Mouse (Mus musculus): ENCODE data around the gene Olfr1006. TPM values are rescaled to one million over a fixed set of nuclear protein-coding genes. Genes with fewer than 3 reads are reported as not detected.
"Not testable (repeated sequence)": the region's sequence is repeated elsewhere in the genome, so short reads cannot be mapped to it uniquely, and the experiment has no call there.

Olfr1006 gene
- polyA plus RNA-seq (2014; fragmentation: Nextera tagmentation; extraction: Ambion mirVana), result not detected in 2 replicates

DNA sequence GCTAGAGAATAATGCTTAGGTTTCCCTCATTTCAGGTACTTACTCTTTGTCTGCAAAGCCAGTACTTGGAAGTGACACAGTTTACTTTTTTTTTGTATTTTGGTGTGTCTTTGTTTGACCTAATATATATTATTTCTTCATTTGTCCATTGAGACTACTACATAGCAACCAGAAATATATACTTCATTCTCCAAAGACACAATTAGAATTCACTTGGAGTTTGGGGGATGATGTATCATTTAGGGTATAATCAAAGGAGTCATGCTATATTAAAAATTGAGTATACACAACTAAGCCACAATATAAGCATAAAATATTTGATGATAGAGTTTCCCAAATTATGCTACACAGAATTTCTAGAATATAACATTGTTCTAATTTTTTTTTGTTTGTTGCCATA, at the start of gene Olfr1006:
Gene Olfr1006 (minus strand): TSS at position 101 of the 400 bp plus-strand sequence.
- ATAC-seq (ENCODE audit: low read depth), result no peak
- no peak within 1 kb of the TSS for H3K4me3 ChIP-seq (ENCODE audit: low read depth, low read length)
- no peaks in the 10 kb centered on the region for H3K36me3 ChIP-seq (ENCODE audit: control insufficient read depth, insufficient read depth, low read length)
- H3K27ac ChIP-seq (ENCODE audit: low read depth, low read length), result no peak within 1 kb of the TSS
- H3K4me1 ChIP-seq (ENCODE audit: control insufficient read depth, insufficient read depth, low read length), result no peaks in the 10 kb centered on the region
- no peaks in the 10 kb centered on the region for H3K9me3 ChIP-seq (ENCODE audit: control insufficient read depth, low read length)
- no peak within 1 kb of the TSS for H3K4me2 ChIP-seq (ENCODE audit: low read depth, low read length)
- no peaks in the 10 kb centered on the region for H3K27me3 ChIP-seq (ENCODE audit: control insufficient read depth, insufficient read depth, low read length)
- H3K9ac ChIP-seq (replicated peaks; ENCODE audit: low read depth, low read length), result no peak within 1 kb of the TSS

DNA sequence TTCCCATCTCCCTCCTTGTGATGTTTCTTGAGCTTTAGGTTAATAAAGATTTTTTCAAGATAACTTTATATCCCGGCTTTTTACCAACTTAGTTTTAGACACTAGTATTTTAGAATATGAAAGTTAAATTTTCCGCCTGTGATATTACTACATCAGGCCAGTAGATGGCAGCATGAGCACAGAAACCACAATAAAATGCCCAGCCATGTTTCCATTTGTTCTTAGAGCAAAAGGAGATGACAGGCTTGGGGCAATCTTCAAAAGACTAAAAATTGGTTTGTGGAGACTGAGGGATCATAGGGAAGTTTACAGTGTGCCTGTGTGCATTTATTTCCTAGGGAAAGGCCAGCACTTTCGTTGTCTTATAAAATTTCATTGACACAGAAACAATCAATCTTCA, 47.2 kb upstream of the Olfr1006 start:
- WGBS, result 15% methylated on average over 3 of the region's 3 CpGs
- Histone ChIP-seq H3K36me3 (ENCODE audit: control insufficient read depth, insufficient read depth, low read length) (no peaks in the 10 kb centered on the region), H3K9ac (replicated peaks; ENCODE audit: low read depth, low read length) (no peak overlapping the region), H3K27ac (ENCODE audit: low read depth, low read length) (no peak overlapping the region), H3K27me3 (ENCODE audit: control insufficient read depth, insufficient read depth, low read length) (no peaks in the 10 kb centered on the region), H3K4me1 (ENCODE audit: control insufficient read depth, insufficient read depth, low read length) (no peaks in the 10 kb centered on the region), H3K9me3 (ENCODE audit: control insufficient read depth, low read length) (no peaks in the 10 kb centered on the region), H3K4me2 (ENCODE audit: low read depth, low read length) (no peak overlapping the region), H3K4me3 (ENCODE audit: low read depth, low read length) (no peak overlapping the region)
- 0 out of 2 replicates have a peak, but pooled peaks have one; percentile 51 for ATAC-seq (ENCODE audit: low read depth)

DNA sequence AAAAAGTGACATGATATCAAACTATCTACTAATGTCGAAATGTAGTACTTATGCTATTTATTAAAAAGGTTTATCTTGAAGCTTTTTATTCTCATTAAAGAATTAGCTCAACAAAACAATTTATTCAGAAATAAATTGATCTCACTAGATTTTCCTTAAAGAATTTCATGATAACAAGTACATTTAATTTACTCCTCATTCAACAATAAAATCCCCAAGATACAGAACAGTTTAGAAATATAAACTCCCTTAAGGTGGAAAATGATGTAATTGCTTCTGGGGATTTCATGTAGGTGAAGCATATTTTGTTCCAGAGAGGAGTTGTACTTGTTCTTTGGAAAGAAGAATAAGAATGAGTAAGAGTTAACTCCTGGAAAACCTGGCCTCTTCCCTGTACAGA, 36.6 kb upstream of the Olfr1006 start, which contains the start of gene Olfr1009:
Gene Olfr1009 (plus strand): TSS at position 301 of the 400 bp plus-strand sequence.
- H3K4me3 ChIP-seq (ENCODE audit: low read depth, low read length), result no peak within 1 kb of the TSS

DNA sequence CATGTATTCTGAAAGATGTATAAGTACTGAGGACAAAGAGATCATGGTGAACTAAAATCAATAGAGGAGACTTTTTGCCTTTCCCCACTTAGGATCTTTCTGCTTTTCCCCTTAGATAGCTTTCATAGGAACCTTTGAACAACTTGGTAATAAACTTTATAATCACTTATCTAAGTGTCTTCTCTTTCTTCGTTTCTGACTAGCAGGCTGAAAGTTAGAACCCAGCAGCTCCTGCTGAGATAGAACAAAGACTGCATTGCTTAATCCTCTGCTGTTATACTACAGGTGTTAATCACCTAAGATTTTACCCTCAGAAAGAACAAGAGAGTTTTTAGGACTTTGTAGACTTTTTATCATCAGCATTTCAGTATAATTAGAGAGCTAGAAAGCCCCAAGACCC, 32.6 kb upstream of the Olfr1006 start:
- no peaks in the 10 kb centered on the region for H3K4me1 ChIP-seq (ENCODE audit: control insufficient read depth, insufficient read depth, low read length)
- H3K27ac ChIP-seq (ENCODE audit: low read depth, low read length), result no peak overlapping the region
- no peak overlapping the region for H3K9ac ChIP-seq (replicated peaks; ENCODE audit: low read depth, low read length)
- H3K9me3 ChIP-seq (ENCODE audit: control insufficient read depth, low read length), result no peaks in the 10 kb centered on the region
- no peak overlapping the region for H3K4me2 ChIP-seq (ENCODE audit: low read depth, low read length)
- no peak for ATAC-seq (ENCODE audit: low read depth)
- no peaks in the 10 kb centered on the region for H3K27me3 ChIP-seq (ENCODE audit: control insufficient read depth, insufficient read depth, low read length)
- 8% methylated on average over 1 of the region's 1 CpGs for WGBS
- no peaks in the 10 kb centered on the region for H3K36me3 ChIP-seq (ENCODE audit: control insufficient read depth, insufficient read depth, low read length)
- no peak overlapping the region for H3K4me3 ChIP-seq (ENCODE audit: low read depth, low read length)

More for the DNA sequence above, 36.6 kb upstream of the Olfr1006 start, which contains the start of gene Olfr1009:
- ATAC-seq (ENCODE audit: low read depth), result no peak
- Histone ChIP-seq H3K4me1 (ENCODE audit: control insufficient read depth, insufficient read depth, low read length) (no peaks in the 10 kb centered on the region), H3K27ac (ENCODE audit: low read depth, low read length) (no peak within 1 kb of the TSS), H3K9me3 (ENCODE audit: control insufficient read depth, low read length) (no peaks in the 10 kb centered on the region), H3K27me3 (ENCODE audit: control insufficient read depth, insufficient read depth, low read length) (no peaks in the 10 kb centered on the region), H3K36me3 (ENCODE audit: control insufficient read depth, insufficient read depth, low read length) (no peaks in the 10 kb centered on the region), H3K4me2 (ENCODE audit: low read depth, low read length) (no peak within 1 kb of the TSS), H3K9ac (replicated peaks; ENCODE audit: low read depth, low read length) (no peak within 1 kb of the TSS)
- WGBS, result 100% methylated on average over 1 of the region's 1 CpGs

DNA sequence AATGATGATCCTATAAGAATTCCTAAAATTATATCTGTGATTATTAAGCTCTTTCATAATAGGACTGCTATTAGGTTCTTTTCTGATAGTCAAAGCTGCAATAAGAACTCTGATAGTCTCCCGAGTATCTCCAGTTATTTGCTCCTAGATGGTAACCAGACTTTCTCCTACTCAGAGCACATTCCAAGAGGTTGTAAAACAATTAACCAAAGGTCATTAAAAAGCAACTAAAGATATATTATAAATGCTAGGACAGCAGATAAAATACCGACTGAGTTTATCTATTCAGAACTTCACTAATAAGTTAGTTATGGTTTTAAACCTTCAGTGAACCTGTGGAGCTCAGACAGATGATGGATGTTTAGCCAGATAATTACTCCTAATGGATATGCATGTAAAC, 32.1 kb upstream of the Olfr1006 start:
- H3K36me3 ChIP-seq (ENCODE audit: control insufficient read depth, insufficient read depth, low read length); H3K27ac ChIP-seq (ENCODE audit: low read depth, low read length); ATAC-seq (ENCODE audit: low read depth); H3K27me3 ChIP-seq (ENCODE audit: control insufficient read depth, insufficient read depth, low read length); H3K9ac ChIP-seq (replicated peaks; ENCODE audit: low read depth, low read length); H3K4me3 ChIP-seq (ENCODE audit: low read depth, low read length); H3K4me2 ChIP-seq (ENCODE audit: low read depth, low read length); H3K4me1 ChIP-seq (ENCODE audit: control insufficient read depth, insufficient read depth, low read length); H3K9me3 ChIP-seq (ENCODE audit: control insufficient read depth, low read length): not testable (repeated sequence)
- WGBS, result 50% methylated on average over 2 of the region's 2 CpGs

DNA sequence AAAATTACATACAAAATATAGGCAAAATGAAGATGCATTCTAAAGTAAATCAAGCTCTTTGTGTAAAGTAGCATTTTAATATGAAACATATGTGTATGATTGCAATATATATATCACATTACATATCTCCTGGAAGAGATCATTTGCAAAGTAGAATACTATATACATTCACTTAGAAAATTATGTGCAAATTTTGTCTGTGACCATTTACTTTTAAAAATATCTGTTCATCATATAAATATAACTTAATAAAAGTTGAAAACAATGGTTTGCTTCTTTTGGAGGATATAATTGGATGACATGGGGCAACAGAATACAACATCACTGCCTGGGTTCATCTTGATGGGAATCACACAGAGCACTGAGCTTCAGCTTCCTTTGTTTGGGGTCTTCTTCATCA, 10.6 kb upstream of the Olfr1006 start, which contains the start of gene Olfr1008:
Gene Olfr1008 (plus strand): TSS at position 301 of the 400 bp plus-strand sequence.
- Histone ChIP-seq H3K27ac (ENCODE audit: low read depth, low read length) (no peak within 1 kb of the TSS), H3K9ac (replicated peaks; ENCODE audit: low read depth, low read length) (no peak within 1 kb of the TSS), H3K4me2 (ENCODE audit: low read depth, low read length) (no peak within 1 kb of the TSS), H3K9me3 (ENCODE audit: control insufficient read depth, low read length) (no peaks in the 10 kb centered on the region), H3K27me3 (ENCODE audit: control insufficient read depth, insufficient read depth, low read length) (no peaks in the 10 kb centered on the region), H3K4me3 (ENCODE audit: low read depth, low read length) (no peak within 1 kb of the TSS), H3K36me3 (ENCODE audit: control insufficient read depth, insufficient read depth, low read length) (no peaks in the 10 kb centered on the region), H3K4me1 (ENCODE audit: control insufficient read depth, insufficient read depth, low read length) (no peaks in the 10 kb centered on the region)
- no peak for ATAC-seq (ENCODE audit: low read depth)

DNA sequence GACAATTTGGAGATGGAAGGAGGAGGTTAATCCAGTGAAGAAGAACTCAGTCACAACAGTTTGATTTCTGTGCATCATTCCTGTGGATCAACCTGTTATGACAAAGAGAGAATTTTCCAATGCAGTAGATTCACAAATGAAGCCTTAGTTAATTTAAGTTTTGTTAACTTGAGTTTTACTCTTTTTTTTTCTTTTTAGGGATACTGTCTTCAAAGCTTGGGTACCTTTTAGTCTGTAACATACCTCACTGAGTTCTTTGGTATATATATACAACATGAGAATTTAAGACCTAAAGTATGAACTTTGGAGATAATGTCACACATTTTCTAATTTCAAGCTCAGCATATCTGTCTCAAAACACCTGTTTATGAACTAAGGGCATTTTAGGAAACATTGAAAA, 14.2 kb downstream of the Olfr1006 start, which contains the start of gene Olfr154:
Gene Olfr154 (minus strand): TSS at position 101 of the 400 bp plus-strand sequence.
- H3K4me1 ChIP-seq (ENCODE audit: control insufficient read depth, insufficient read depth, low read length); H3K4me3 ChIP-seq (ENCODE audit: low read depth, low read length); ATAC-seq (ENCODE audit: low read depth); H3K9me3 ChIP-seq (ENCODE audit: control insufficient read depth, low read length); H3K27ac ChIP-seq (ENCODE audit: low read depth, low read length); H3K4me2 ChIP-seq (ENCODE audit: low read depth, low read length); H3K27me3 ChIP-seq (ENCODE audit: control insufficient read depth, insufficient read depth, low read length); H3K36me3 ChIP-seq (ENCODE audit: control insufficient read depth, insufficient read depth, low read length); H3K9ac ChIP-seq (replicated peaks; ENCODE audit: low read depth, low read length): not testable (repeated sequence)

DNA sequence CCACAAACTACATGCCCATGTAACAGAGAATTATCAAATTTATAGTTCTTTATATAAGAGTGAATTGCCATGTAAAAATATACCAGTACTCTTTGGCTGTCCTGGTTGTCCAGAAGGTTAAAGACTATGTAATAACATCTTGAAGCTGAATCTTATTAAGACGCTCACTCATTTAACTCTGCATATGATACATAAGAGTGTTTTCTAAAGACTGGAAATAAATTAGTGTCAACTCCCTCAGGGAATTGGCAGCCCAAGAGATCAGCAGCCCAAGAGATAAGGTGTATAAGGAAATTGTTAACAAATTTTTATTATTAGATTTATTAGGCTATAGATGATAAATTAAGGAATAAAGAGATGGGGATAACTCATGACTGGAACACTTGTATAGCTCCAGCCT, 28.0 kb downstream of the Olfr1006 start, which contains the start of gene Olfr1002:
Gene Olfr1002 (minus strand): TSS at position 101 of the 400 bp plus-strand sequence.
- H3K27me3 ChIP-seq (ENCODE audit: control insufficient read depth, insufficient read depth, low read length), result no peaks in the 10 kb centered on the region
- no peak within 1 kb of the TSS for H3K4me2 ChIP-seq (ENCODE audit: low read depth, low read length)
- H3K36me3 ChIP-seq (ENCODE audit: control insufficient read depth, insufficient read depth, low read length), result no peaks in the 10 kb centered on the region
- H3K9me3 ChIP-seq (ENCODE audit: control insufficient read depth, low read length), result no peaks in the 10 kb centered on the region
- H3K9ac ChIP-seq (replicated peaks; ENCODE audit: low read depth, low read length), result no peak within 1 kb of the TSS
- H3K27ac ChIP-seq (ENCODE audit: low read depth, low read length), result no peak within 1 kb of the TSS
- 92% methylated on average over 1 of the region's 1 CpGs for WGBS
- no peak for ATAC-seq (ENCODE audit: low read depth)
- no peak within 1 kb of the TSS for H3K4me3 ChIP-seq (ENCODE audit: low read depth, low read length)
- H3K4me1 ChIP-seq (ENCODE audit: control insufficient read depth, insufficient read depth, low read length), result no peaks in the 10 kb centered on the region

Data from neural tube, embryonic 14.5 days (tissue).